In genomic region chr1:176930981-176931500, GRCm38 (mm10) we compare ENCODE assay signal across 15 mouse cellular contexts.
DNase-seq lines count a peak whose midpoint lies in the region; ATAC-seq lines count a peak whose summit lies in the region.
"Had no signal": no experiment of that assay in that cellular context is flagged by ENCODE, and none has a peak within 500 bp of the region (broad histone marks: within the 10 kb centered on the region; RNA-seq: fewer than 3 reads in every experiment).

No protein-coding gene starts in this region.

- H3K9ac ChIP-seq in forebrain, embryonic 13.5 days, result 0 out of 2 replicates have a peak overlapping the region, but pooled peaks have one; percentile 50
- H3K9ac ChIP-seq in hindbrain, embryonic 16.5 days (ENCODE audit: low read depth, low read length), result no peak overlapping the region; the same call in 1 of the 2 replicates
- H3K9ac ChIP-seq in hindbrain, embryonic 14.5 days, result no peak overlapping the region
- peak overlapping the region; percentile 56 for H3K9ac ChIP-seq in forebrain, embryonic 16.5 days (replicated peaks; ENCODE audit: low read depth, low read length)
- H3K9ac ChIP-seq: embryonic facial prominence, embryonic 12.5 days; intestine, embryonic 15.5 days had no signal

- no peaks in the 10 kb centered on the region for H3K36me3 ChIP-seq in forebrain, embryonic 13.5 days (ENCODE audit: poor library complexity, severe bottlenecking)
- no peaks in the 10 kb centered on the region for H3K36me3 ChIP-seq in forebrain, embryonic 10.5 days (replicated peaks)
- H3K36me3 ChIP-seq in hindbrain, embryonic 16.5 days (ENCODE audit: control insufficient read depth, insufficient read depth, low read length), result no peaks in the 10 kb centered on the region
- H3K36me3 ChIP-seq in hindbrain, embryonic 14.5 days (replicated peaks; ENCODE audit: control insufficient read depth, insufficient read depth), result no peaks in the 10 kb centered on the region
- no peaks in the 10 kb centered on the region for H3K36me3 ChIP-seq in forebrain, embryonic 16.5 days (ENCODE audit: control insufficient read depth, insufficient read depth)
- H3K36me3 ChIP-seq: embryonic facial prominence, embryonic 12.5 days; intestine, embryonic 15.5 days had no signal

- H3K4me1 ChIP-seq in forebrain, embryonic 13.5 days, result peaks cover 48% of the 10 kb centered on the region
- H3K4me1 ChIP-seq in forebrain, embryonic 10.5 days, result peaks cover 28% of the 10 kb centered on the region
- H3K4me1 ChIP-seq in hindbrain, embryonic 16.5 days (ENCODE audit: control insufficient read depth, insufficient read depth, low read depth, low read length), result peaks cover 2% of the 10 kb centered on the region; the same call in 1 of the 2 replicates
- peaks cover 6% of the 10 kb centered on the region for H3K4me1 ChIP-seq in hindbrain, embryonic 14.5 days (replicated peaks; ENCODE audit: control insufficient read depth, insufficient read depth, low read length)
- H3K4me1 ChIP-seq in forebrain, embryonic 16.5 days (replicated peaks; ENCODE audit: control insufficient read depth, insufficient read depth, low read length), result peaks cover 46% of the 10 kb centered on the region

- no peaks in the 10 kb centered on the region for H3K27me3 ChIP-seq in forebrain, embryonic 13.5 days
- no peaks in the 10 kb centered on the region; the same call in 1 of the 2 replicates for H3K27me3 ChIP-seq in forebrain, embryonic 10.5 days (ENCODE audit: poor library complexity, severe bottlenecking)
- no peaks in the 10 kb centered on the region for H3K27me3 ChIP-seq in hindbrain, embryonic 16.5 days (replicated peaks; ENCODE audit: control insufficient read depth, insufficient read depth, low read length)
- no peaks in the 10 kb centered on the region for H3K27me3 ChIP-seq in hindbrain, embryonic 14.5 days (ENCODE audit: control insufficient read depth, insufficient read depth, low read length)
- H3K27me3 ChIP-seq in forebrain, embryonic 16.5 days (replicated peaks; ENCODE audit: control insufficient read depth, insufficient read depth, low read length), result no peaks in the 10 kb centered on the region
- H3K27me3 ChIP-seq: embryonic facial prominence, embryonic 12.5 days; intestine, embryonic 15.5 days had no signal

- no peak overlapping the region for H3K4me3 ChIP-seq in forebrain, embryonic 13.5 days
- H3K4me3 ChIP-seq in forebrain, embryonic 10.5 days, result no peak overlapping the region
- H3K4me3 ChIP-seq in hindbrain, embryonic 16.5 days (ENCODE audit: low read length), result no peak overlapping the region
- H3K4me3 ChIP-seq in hindbrain, embryonic 14.5 days (replicated peaks; ENCODE audit: low read length), result no peak overlapping the region
- no peak overlapping the region for H3K4me3 ChIP-seq in forebrain, embryonic 16.5 days (replicated peaks; ENCODE audit: low read length)
- H3K4me3 ChIP-seq: embryonic facial prominence, embryonic 12.5 days; intestine, embryonic 15.5 days had no signal

- 66% methylated on average over 4 of the region's 4 CpGs for WGBS in forebrain, embryonic 13.5 days
- 84% methylated on average over 4 of the region's 4 CpGs for WGBS in forebrain, embryonic 10.5 days
- 70% methylated on average over 4 of the region's 4 CpGs for WGBS in hindbrain, embryonic 16.5 days
- WGBS in hindbrain, embryonic 14.5 days, result 71% methylated on average over 4 of the region's 4 CpGs
- WGBS in forebrain, embryonic 16.5 days, result 50% methylated on average over 4 of the region's 4 CpGs

- H3K27ac ChIP-seq in forebrain, embryonic 13.5 days, result peak overlapping the region; percentile 88
- no peak overlapping the region for H3K27ac ChIP-seq in forebrain, embryonic 10.5 days
- H3K27ac ChIP-seq in hindbrain, embryonic 16.5 days (ENCODE audit: low read depth, low read length), result peak overlapping the region; percentile 66
- H3K27ac ChIP-seq in hindbrain, embryonic 14.5 days, result no peak overlapping the region; the same call in 1 of the 2 replicates
- peak overlapping the region; percentile 97 for H3K27ac ChIP-seq in forebrain, embryonic 16.5 days (ENCODE audit: low read length)
- H3K27ac ChIP-seq: embryonic facial prominence, embryonic 12.5 days; intestine, embryonic 15.5 days had no signal

- ATAC-seq in forebrain, embryonic 13.5 days, result no peak
- ATAC-seq in hindbrain, embryonic 16.5 days, result no peak
- no peak for ATAC-seq in hindbrain, embryonic 14.5 days (ENCODE audit: low FRiP score)
- no peak for ATAC-seq in forebrain, embryonic 16.5 days
- ATAC-seq: intestine, embryonic 15.5 days had no signal

- H3K4me2 ChIP-seq in forebrain, embryonic 13.5 days, result no peak overlapping the region
- no peak overlapping the region for H3K4me2 ChIP-seq in hindbrain, embryonic 16.5 days (ENCODE audit: low read length)
- no peak overlapping the region for H3K4me2 ChIP-seq in hindbrain, embryonic 14.5 days (replicated peaks)
- peak overlapping the region; percentile 36 for H3K4me2 ChIP-seq in forebrain, embryonic 16.5 days (ENCODE audit: low read length)
- H3K4me2 ChIP-seq: embryonic facial prominence, embryonic 12.5 days; intestine, embryonic 15.5 days had no signal

- no peak for DNase-seq in forebrain, embryonic 10.5 days (ENCODE audit: extremely low spot score, low spot score)
- no peak for DNase-seq in hindbrain, embryonic 14.5 days (ENCODE audit: low spot score)
- DNase-seq in brain, adult 2 months (ENCODE audit: low read depth, low spot score), result peak; percentile 56
- DNase-seq in ovary, postnatal 10 days (ENCODE audit: low spot score), result no peak
- DNase-seq: adrenal gland, postnatal 10 days; gastrocnemius, postnatal 36 days; heart, adult 11 months; heart, postnatal 10 days; heart, postnatal 4 days; kidney, adult 18-20 months had no signal

- H3K9me3 ChIP-seq in forebrain, embryonic 13.5 days (replicated peaks), result no peaks in the 10 kb centered on the region
- H3K9me3 ChIP-seq in forebrain, embryonic 10.5 days, result no peaks in the 10 kb centered on the region
- H3K9me3 ChIP-seq in hindbrain, embryonic 16.5 days (ENCODE audit: control insufficient read depth, low read length), result no peaks in the 10 kb centered on the region
- no peaks in the 10 kb centered on the region for H3K9me3 ChIP-seq in hindbrain, embryonic 14.5 days (ENCODE audit: control insufficient read depth, low read length)
- no peaks in the 10 kb centered on the region for H3K9me3 ChIP-seq in forebrain, embryonic 16.5 days (ENCODE audit: control insufficient read depth, low read length)
- H3K9me3 ChIP-seq: embryonic facial prominence, embryonic 12.5 days; intestine, embryonic 15.5 days had no signal

Comparison
In these comparisons a context has a peak if more than half of its experiments do, and no peak if none do; other contexts are left out.
1. H3K27ac ChIP-seq: peak in forebrain, embryonic 13.5 days (single experiment), hindbrain, embryonic 16.5 days (single experiment) and forebrain, embryonic 16.5 days (single experiment); none in forebrain, embryonic 10.5 days (single experiment) and hindbrain, embryonic 14.5 days (single experiment).
2. H3K9ac ChIP-seq: peak in forebrain, embryonic 13.5 days (single experiment) and forebrain, embryonic 16.5 days (single experiment); none in hindbrain, embryonic 16.5 days (single experiment) and hindbrain, embryonic 14.5 days (single experiment).